Mouse (Mus musculus) liver, adult 2 months (tissue): ENCODE results near the gene Tie1.

Source experiments
- CTCF ChIP-seq: fragments of 200-500 bp; IDR thresholded peaks from 2 replicates; pipeline ENCODE4 v1.5.1; 2011; ENCODE audit warnings: low read depth, low read length, control low read depth
- POLR2A ChIP-seq: fragments of 200-500 bp; IDR thresholded peaks from 2 replicates; pipeline ENCODE4 v1.6.1; 2011; ENCODE audit warnings: low read length, control low read depth; ENCODE audit not compliant: insufficient read depth; ENCODE audit errors: extremely low read depth

- no peak for TF ChIP-seq POLR2A
- no peak for TF ChIP-seq CTCF
Observed at GRCm38 (mm10) chr4:118525779-118526178, 35.9 kb upstream of the Tie1 start.
